Mouse (Mus musculus): ENCODE results near the gene Scd3.

Gene Scd3

DNA sequence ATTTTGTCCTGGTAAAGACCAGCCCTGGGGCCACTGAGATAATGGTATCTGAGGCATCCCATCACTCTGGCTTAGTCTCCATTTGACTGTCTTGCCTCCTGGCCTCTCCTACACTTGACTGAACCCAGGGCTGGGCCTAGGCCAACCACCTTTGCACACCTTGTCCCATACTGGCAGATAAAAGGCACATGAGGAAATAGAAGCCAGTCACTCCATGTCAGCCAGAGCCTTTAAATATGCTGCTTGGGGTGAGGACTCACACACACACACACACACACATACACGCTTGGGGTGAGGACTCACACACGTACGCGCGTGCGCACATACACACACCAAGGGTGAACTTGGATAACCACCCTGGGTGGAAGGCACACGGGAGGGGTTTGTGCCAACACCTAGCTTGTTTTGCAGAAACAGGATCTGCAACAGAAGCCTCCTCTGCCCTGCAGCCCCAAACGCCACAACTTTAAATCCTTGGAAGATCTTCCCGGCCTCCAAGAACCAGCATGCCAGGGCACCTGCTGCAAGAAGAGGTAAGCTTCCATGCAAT lies at the start of gene Scd3:
Gene Scd3, plus strand, starts transcription at position 255 of the 550 bp plus-strand sequence.
- no peak for DNase-seq

- DNase-seq = no peak
Observed at GRCm38 (mm10) chr19:44153781-44154180, 49.3 kb upstream of the Scd3 start.

DNA sequence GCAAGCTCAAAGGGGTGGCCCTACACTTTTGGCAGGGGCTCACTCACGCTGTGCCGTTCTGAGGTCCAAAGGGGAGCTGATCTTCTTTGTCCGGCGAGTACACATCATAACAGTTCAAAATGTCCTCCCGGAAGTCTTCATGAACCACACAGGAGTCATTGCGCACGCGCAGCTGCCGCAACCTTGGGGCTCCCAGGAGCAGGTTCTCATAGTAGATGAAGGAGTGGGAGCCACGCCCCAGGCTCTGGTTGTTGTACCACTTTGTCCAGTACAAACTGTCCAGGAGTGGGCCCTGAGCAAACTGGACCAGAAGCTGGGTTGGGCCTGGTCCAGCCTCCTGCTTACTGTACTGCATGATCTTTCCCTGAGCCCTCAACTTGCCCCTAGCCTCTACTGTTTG lies 46.1 kb upstream of the Scd3 start:
- no peak for DNase-seq

DNA sequence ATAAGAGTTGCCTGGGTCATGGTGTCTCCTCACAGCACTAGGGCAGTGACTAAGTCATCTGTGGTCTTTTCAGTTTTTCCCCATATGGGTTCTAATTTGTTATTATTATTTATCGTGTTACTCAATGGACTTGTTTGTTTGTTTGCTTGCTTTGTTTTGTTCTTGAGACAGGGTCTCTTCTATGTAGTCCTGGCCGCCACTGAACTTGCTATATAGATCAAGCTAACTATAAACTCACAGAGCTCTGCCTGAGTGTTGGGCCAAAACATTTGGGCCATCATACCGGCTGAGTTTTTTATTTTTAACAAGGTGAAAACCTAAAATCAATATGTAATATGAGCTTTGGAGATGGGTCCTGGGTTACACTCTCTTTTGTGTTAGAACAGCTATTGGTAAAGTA lies 43.7 kb upstream of the Scd3 start:
- DNase-seq = no peak

GRCm38 (mm10) chr19:44161515-44161914 lies 41.6 kb upstream of the Scd3 start:
- no peak for DNase-seq

GRCm38 (mm10) chr19:44174835-44175234 lies 28.2 kb upstream of the Scd3 start:
- DNase-seq = no peak

- DNase-seq = no peak
Observed at GRCm38 (mm10) chr19:44176741-44177140, 26.3 kb upstream of the Scd3 start.

DNA sequence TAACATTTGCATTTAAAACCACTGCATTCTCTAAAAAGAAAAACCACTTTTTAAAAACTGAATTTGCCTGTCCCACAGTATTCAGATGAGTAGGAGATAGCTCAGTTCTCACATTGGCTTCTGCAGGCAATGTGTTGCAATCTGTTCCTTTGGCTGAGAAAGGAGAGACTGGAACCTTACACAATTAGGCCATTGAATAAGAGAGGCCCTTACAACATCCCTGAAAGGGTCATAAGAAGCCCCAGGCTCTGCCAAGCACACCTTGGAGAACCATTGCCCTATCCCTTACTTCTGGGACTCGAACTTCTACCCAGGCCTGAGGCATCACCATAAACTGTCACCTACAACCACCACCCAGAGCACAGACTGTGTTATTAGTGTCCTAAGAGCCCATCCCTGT lies 22.6 kb upstream of the Scd3 start:
- DNase-seq = no peak

DNA sequence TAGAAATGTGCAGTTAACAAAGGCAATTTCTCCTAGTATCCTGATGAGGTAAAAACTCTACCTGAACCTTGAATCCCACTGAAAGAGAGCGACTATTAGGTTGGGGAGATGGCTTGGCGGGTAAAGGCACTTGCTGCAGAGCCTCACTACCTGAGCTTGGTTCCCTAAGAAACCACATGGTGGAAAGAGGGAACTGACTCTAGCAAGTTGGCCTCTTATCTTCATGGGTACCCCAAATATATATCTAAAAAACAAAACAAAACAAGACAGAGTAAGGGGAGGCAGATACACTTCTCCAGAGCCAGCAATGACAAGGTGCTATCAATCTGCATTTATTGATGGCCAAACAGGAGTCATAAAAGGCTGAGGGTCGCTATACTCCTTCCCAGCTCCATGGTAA lies 19.1 kb upstream of the Scd3 start:
- no peak for DNase-seq

- DNase-seq = no peak
Observed at GRCm38 (mm10) chr19:44189056-44189455, 14.0 kb upstream of the Scd3 start.

DNA sequence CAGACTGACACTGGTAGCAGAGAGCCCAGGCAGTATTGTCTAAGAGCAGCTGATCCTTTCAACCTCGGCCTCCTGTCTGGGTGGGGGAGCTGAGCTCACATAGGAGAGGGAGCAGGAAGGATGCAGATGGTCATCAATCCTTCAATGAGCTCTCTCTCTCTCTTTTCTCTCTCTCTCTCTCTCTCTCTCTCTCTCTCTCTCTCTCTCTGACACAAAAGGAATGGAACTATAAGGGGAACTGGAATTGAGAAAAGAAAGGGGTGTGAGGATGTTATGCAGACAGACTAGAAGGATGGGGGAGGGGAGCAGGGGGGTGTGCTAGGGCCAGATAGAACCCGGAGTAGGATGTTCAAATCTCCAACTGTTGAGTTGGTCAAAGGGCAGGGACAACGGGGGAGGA lies 10.7 kb upstream of the Scd3 start, which contains the start of gene Pkd2l1:
Gene Pkd2l1, minus strand, starts transcription at position 101 of the 400 bp plus-strand sequence.
- no peak for DNase-seq

- DNase-seq = no peak
Observed at GRCm38 (mm10) chr19:44193906-44194305, 9.2 kb upstream of the Scd3 start.

GRCm38 (mm10) chr19:44195138-44195537 lies 7.9 kb upstream of the Scd3 start:
- DNase-seq = peak; percentile 13 to 16

GRCm38 (mm10) chr19:44197053-44197852 lies 5.8 kb upstream of the Scd3 start:
- no peak for DNase-seq

GRCm38 (mm10) chr19:44198494-44198893 lies 4.6 kb upstream of the Scd3 start:
- no peak for DNase-seq

DNA sequence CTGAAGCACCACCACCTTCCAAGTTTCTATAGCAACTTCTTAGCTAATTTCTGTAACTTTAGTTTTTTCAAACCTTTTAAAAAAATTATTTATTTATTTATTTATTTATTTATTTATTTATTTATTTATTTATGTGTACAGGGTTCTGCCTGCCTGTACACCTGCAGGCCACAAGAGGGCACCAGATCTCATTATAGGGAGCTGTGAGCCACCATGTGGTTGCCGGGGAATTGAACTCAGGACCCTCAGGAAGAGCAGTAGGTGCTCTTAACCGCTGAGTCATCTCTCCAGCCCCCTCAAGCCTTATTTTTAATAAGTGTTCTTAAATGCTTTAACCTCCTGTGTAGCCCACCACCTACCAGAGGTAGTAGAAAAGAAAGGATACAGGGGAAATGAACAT lies 4.1 kb upstream of the Scd3 start:
- DNase-seq = no peak

- DNase-seq = no peak
Observed at GRCm38 (mm10) chr19:44207079-44207478, 4.0 kb downstream of the Scd3 start.

DNA sequence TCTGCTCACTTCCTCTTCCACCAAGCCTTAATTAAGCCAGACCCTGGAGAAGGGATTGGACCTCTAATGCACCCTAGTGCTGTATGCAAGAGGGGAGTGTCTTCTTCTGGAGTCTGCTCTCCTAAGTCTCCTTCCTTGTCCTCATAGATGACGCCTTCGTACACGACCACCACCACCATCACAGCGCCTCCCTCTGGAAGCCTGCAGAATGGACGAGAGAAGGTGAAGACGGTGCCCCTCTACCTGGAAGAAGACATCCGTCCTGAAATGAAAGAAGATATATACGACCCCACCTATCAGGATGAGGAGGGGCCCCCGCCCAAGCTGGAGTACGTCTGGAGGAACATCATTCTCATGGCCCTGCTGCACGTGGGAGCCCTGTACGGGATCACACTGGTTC lies 12.2 kb downstream of the Scd3 start:
- DNase-seq = no peak

DNA sequence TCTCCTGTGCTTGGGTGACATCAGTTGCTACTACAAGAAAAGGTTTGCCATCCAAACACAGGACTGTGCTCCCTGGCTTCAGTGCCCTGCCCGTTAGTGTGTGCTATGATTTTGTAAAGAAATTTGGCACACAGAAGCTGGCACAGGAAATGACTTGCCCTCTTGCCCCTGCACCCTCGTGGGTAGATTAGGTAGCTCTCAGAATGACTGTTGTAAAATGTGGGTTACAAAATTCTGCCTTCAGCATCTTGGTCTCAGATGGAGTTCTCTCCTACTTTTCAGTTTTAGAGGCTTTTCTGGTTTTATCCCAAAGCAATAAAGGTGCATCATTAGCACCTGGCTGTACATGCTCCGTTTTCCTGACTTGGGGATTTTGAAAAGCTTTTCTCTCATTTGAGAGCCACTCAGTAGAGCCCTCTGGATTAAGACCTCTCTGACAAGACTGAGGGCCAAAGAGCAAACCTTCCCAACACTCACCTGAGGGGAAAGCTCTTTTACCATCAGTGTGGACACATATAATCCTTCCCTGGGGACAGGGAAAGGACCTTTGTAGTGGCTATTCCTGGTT lies 15.0 kb downstream of the Scd3 start:
- DNase-seq = no peak

GRCm38 (mm10) chr19:44225728-44226127 lies 22.7 kb downstream of the Scd3 start:
- DNase-seq = no peak

DNA sequence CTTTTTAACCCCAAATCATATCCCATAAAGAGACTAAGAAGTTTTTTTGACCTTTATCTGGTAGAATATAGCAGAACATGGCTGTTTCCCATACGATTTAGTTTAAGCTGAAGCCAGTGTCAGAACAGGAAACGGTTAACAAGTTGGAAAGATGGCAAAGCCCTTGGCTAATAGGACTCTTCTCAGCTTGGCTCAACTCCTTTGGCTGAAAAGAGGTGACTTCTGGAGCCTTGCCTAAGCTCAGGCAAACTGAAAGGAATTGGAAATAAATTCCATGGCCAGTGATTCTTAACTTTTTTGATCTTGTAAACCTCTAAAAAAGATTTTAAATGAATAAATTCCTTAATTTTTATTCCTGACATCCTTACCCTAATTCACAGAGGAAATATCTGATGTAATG lies 26.7 kb downstream of the Scd3 start:
- no peak for DNase-seq

DNA sequence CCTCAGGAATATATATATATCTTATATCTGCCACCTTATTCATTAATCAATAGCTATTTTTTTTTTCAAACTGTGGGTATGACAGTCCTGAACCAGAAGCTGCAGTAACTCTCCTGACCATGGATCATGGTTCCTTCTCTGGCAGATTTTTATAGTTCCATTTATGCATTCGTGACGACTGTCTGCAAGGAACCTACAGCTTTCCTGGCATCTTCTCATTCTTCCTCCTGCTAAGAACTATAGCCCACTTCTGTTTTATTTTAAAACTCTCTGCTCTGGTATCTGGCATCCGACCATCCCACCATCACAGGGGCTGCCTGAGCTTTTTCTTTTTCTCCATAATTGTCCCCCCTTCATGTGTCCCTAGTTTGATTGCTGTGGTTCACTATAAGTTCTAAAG lies 27.1 kb downstream of the Scd3 start:
- DNase-seq = no peak

GRCm38 (mm10) chr19:44231608-44232151 lies 28.6 kb downstream of the Scd3 start:
- DNase-seq = no peak

DNA sequence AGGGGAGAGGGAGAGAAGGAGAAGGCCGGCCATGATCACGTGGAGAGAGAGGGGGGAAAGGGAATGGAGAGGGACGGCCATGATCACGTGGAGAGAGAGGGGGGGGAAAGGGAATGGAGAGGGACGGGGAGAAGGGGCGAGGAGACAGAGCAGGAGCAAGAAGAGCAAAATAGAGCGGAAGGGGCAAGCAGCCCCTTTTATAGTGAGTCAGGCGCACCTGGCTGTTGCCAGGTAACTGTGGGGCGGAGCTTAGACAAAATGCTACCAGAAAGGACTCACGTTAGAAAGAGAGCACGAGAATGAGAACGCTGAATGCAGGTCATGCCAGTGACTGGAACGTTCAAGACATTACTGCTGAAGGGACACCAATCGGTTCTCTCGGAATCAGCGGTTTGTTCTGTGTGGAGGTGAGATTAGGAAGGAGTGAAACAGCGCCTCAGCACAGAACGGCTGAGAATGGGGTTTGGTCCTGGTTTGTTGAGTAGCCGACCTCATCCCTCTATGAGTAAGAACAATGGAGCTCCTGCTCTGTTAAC lies 34.5 kb downstream of the Scd3 start:
- no peak for DNase-seq

All from thymus, adult 18-20 months (tissue).